Mouse (Mus musculus): Measurements from ENCODE around the gene Tspoap1. TPM values are rescaled to one million over a fixed set of nuclear protein-coding genes. Genes with fewer than 3 reads are reported as not detected.

The Tspoap1 gene
- total RNA-seq, 2 experiments from 2014 or later: 51.8 to 100 TPM

DNA sequence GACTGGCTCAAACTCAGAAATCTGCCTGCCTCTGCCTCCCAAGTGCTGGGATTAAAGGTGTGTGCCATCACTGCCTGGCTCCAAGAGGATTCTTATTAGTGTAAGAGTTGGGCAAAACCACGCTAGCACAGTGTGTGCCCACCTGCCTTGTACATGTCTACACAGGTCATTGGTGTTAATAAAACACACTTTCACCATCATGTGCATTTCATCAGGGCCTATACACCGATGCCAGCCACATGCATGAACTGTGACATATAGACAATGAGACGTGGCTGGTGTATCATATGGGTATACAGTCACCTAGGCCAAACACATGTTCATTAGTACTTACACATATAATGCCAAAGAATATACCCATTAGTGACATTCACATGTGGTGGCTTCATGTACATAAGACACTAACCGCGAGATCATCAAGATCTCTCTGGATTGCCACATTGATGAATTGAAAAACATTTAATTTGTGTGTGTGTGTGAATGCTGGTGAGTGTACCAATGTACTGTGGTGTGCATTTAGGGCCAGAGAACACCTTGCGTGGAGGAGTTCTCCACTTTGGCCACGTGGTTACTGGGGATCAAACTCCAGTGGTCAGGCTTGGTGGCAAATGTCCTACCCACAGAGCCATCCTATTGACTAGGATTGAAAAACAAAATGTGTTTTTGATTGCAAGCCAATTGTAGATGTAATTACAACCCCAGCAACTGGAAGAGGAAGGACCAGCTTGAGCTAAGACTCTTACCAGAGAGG, 2.0 kb upstream of the Tspoap1 start:
- ATAC-seq (replicated peaks; ENCODE audit: poor library complexity, severe bottlenecking): no peak

DNA sequence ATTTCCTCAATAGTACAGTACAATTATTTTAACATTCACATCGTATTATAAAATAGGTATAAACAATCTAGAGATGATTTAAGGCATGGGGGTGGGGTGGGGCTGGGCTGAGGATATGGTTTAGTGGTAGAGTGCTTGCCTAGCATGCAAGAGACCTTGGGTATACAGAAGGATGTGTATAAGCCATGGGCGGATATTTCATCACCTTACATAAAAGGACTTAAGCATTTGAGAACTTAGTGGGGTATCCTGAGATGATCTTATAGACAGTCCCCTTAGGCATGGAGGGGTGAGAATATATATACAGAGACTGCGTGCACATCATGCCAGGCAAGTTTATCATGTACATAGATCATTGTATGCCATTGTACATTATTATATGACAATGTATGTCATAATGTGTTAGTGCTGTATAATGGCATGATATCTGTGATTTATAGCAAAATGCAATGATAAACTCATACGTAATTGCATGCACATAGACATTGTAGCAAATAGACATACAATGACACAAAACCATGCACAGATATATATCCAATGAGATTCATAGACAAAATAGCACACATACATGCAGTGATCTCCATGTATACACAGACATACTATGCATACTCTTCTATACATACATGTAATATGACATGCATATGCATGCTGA, 1.3 kb upstream of the Tspoap1 start:
- 0 out of 2 replicates have a peak, but pooled peaks have one; percentile 3 for ATAC-seq (replicated peaks; ENCODE audit: poor library complexity, severe bottlenecking)

DNA sequence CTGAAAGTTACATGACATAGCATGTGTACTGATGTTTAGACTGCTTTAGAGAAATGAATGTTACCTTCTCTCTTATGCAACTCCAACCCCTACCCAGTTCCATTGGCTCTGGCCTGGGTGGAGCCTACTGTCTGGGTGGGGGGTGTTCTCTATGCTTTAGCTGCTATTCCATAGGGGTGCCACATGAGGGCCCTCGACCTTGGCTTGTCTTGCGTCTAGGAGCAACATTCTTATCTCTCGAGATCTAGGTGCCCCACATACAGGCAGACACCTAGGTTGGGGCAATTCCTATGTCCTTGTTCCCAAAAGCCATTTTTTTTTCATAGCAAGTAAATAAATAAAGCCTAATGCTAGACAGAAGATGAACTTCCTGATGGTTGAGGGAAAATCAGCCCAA, 734 bp upstream of the Tspoap1 start:
- ATAC-seq (replicated peaks; ENCODE audit: poor library complexity, severe bottlenecking): peak; percentile 33

DNA sequence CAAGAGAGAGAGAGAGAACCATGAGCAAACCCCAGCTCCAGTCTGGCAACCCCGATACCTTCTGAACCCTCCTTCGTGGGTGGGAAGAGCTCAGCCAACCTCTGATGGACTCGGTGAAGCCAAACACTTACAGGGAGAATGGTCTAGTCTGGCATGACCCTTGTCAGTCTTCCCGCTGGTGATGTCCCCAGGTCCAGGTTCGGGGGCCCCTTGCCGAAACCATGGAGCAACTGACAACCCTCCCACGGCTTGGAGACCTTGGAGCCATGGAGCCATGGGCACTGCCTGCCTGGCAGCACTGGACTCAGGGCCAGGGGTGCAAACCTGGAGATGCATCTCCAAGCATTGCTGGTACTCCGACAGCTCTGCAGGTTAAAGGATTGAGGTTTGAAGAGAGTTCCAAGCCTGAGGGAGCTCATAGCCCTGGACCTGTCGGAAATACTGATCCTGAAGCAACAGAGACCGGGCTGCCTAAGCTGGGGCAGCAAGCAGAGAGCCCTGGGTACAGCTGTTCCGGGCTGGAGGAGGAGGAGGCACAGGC, 910 bp downstream of the Tspoap1 start:
- ATAC-seq (replicated peaks; ENCODE audit: poor library complexity, severe bottlenecking): no peak

DNA sequence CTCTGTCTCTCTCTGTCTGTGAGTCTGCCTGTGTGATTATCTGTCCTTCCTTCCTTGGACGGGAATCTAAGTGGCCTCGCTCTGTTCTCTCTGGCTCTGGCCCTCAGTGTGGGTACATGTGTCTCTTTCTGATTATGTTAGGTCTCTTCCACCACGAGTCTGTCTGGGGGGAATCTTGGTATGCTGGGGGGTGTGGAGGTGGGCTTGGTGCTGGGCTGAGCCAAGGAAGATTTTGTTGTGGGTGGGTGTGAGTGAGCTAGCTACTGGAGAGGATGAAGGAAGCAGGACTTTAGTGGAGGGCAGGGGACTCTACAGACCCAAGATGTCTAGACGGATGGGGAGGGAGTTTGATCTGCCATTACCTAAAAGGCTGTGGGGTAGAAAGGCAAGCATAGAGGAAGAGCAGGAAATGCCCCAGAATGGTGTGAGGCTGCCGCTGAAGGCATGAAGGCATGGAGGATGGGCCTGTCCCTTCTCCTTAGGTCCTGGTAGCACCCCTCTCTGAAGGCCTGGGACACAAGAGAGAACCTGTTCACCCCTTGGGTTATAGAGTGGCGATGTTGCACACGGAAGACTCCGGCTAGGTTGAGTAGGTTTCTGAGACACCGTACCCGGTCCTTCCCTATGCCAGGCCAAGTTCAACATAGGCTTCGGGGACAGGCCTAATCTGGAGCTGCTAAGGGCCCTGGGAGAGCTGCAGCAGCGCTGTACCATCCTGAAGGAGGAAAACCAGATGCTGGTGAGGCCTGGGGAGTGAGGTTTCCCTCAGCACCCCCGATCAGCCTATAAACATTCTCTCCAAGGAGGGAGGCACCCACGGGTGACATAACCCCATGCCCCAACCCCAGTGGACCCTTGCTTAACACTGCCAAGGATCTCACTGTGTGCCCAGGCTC, 1.7 kb downstream of the Tspoap1 start:
- no peak for ATAC-seq (replicated peaks; ENCODE audit: poor library complexity, severe bottlenecking)

DNA sequence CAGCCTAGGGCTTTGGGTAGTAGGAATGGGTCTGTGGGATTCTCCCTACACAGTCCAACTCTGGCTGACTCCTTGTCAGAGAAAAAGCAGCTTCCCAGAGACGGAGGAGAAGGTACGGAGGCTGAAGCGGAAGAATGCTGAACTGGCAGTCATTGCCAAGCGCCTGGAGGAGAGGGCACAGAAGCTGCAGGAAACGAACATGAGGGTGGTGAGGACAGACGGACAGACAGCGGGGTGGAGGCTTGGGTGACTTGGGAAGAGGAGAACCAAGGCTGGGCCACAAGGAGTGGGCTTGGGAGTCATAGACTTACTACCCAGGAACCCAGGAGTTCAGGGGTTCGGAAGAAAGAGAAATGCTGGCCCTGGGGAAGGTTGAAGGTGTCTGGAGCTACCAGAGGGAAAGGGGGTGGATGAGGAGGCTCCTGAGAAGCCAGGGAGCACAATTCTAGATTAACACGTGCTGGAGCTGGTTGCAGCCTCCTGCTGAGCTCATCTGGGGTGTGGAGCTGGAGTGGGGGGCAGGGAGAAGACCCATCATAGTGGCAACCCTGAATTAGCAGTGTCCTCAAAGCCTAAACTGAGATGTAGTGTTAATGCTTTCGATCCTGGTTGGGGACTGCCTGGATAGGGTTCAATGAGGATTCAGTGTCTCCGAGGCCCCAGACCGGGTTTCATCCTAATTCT, 2.5 kb downstream of the Tspoap1 start:
- no peak for ATAC-seq (replicated peaks; ENCODE audit: poor library complexity, severe bottlenecking)

DNA sequence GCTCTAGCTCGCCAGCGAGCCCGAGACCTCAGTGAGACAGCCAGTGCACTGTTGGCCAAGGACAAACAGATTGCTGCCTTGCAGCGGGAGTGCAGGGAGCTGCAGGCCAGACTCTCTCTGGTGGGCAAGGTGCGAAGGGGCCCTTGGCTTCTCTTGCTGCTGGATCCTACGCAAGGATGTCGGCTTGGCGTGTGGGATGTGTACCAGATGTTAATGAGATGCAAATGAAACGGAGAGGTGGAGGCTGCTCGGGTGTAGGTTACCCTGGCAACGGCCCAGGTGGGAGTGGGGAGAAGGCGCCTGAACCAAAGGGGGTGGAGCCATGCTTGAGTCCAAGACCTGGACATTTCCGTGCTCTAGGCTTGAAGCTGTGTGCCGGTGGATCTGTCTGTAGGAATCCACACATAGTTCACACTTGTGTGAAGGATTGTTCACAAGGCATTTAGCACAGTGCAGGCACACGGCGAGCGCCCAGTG, 3.2 kb downstream of the Tspoap1 start:
- no peak for ATAC-seq (replicated peaks; ENCODE audit: poor library complexity, severe bottlenecking)

DNA sequence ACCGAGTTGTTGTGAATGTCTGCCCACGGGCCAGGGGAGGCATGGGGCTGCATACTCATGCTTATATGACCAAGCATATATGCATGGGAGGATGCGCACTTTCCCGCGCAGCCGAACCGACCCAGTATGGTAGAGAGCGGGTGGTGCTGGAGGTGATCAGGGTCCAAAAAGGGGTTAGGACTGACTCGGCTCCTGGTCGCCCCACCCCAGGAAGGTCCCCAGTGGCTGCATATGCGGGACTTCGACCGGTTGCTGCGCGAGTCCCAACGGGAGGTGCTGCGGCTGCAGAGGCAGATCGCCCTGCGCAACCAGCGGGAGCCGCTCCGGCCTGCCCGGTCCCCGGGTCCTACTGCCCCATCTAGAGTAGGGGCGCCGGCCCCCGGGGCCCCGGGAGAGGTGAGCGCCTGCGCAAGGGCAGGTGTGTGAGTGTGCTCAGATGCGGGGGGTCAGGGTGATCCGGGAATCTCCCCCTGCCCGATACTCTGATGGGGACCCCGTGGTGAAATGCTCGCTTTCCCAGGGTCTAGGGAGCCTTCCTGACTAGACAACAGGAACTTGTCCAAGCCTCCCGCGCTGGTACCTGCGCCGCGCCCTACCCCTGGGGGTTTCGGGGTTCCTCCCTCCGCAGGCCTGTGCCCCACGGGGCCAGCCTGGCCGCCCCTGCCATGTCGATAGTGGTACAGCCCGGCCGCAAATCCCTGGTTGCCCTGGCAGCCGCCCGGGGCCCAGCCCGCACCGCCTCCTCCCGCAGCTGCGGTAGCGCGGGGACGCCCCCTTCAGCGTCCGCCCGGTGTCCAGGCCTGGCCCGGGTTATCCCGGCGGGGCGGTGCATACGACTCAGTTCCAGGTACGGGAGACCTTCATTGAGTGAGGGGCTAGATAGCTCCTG, 3.9 kb downstream of the Tspoap1 start:
- peak; percentile 13 for ATAC-seq (replicated peaks; ENCODE audit: poor library complexity, severe bottlenecking)

DNA sequence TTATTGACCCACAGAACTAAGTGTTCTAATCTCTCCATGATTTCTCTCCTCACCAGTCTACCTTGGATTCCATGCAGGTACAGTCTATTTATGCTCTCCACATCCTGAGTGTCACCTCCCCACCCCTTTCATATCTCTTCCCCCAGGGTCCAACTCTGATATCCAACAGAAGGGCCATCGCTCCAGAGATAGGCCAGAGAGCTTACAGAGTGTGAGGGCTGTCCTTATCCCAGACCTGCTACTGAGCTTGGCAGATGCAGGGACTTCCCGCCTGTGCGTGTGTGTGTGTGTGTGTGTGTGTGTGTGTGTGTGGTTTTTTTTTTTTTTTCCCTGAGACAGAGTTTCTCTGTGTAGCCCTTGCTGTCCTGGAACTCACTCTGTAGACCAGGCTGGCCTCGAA, 8.4 kb downstream of the Tspoap1 start:
- ATAC-seq (replicated peaks; ENCODE audit: poor library complexity, severe bottlenecking): no peak

DNA sequence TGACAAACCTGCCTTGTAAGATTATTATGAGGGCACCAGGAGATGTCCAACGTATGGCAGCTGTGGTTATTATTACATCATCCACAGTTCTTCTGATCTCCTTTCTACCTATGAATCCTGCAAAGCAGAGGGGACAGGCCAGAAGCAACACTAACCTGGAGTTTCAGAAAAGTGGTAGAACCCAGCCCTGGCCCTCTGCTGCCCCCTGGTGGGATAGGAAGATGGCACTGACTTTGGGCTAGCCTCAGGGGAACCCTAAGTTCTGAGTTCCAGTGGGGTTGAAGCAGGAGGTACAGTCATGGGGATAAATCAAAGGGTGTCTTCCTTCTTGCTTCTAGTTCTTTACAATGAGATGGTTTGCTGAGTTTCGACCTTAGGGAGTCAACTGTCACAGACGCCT, 10.6 kb downstream of the Tspoap1 start:
- peak; percentile 74 for ATAC-seq (replicated peaks; ENCODE audit: poor library complexity, severe bottlenecking)

DNA sequence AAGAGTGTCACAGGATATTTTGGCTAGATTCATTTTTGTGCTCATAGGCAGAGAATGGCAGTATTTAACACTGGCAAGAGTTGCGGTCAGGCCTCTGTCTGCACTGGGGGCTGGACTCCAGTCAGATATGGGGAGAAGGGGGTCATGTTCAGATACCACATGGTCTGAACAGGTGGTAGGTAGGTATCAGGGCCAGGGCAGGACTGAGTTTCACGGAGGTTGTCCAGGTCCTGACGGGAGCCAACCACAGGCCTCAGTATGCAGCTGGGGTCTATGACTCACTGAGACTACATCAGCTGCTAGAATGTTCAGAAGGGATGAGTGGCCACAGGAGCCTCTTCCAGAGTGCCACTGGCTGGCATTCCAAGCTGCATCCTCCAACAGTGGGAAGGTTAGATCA, 12.0 kb downstream of the Tspoap1 start:
- no peak for ATAC-seq (replicated peaks; ENCODE audit: poor library complexity, severe bottlenecking)

DNA sequence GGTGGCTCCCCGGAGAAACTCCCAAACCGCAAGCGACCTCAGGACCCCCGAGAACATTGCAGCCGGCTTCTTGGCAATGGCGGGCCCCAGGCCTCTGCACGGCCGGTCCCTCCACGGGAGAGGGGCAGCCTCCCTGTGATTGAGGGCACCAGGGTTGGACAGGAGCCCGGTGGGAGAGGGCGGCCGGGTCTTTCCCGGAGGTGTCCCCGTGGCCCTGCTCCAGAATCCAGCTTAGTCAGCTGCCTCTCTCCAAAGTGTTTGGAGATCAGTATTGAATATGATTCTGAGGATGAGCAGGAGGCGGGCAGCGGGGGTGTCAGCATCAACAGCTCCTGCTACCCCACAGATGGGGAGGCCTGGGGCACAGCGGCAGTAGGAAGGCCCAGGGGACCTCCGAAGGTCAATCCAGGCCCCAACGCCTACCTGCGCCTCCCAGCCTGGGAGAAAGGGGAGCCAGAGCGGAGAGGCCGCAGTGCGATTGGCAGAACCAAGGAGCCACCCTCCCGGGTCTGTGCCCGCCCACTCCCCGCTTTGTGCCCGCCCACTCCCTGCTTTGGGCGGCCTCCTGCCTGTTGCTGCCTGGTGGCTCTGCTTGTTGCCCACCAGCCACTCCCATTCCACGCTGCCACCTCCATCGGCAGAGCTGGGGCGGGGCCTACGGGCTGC, 17.9 kb downstream of the Tspoap1 start:
- peak; percentile 66 for ATAC-seq (replicated peaks; ENCODE audit: poor library complexity, severe bottlenecking)

DNA sequence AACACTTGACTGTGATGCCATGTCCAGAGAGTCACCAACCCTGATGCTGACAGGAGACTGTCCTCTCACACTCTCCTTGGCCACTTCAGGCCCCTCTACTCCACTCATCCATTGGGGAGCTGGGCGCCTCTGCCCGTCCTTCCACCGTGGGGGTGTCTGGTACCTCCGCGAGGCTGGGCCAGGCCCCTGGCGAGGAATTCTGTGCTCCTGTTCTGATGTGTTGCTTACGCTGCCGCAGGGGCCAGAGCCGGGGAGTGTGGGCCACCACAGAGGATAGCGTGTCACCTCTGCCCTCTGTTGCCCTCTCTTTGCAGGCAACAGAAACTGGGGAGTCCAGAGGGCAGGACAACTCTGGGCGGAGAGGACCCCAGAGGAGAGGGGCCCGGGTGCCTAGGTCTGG, 18.6 kb downstream of the Tspoap1 start:
- peak; percentile 2; the same call in 1 of the 2 replicates for ATAC-seq (replicated peaks; ENCODE audit: poor library complexity, severe bottlenecking)

DNA sequence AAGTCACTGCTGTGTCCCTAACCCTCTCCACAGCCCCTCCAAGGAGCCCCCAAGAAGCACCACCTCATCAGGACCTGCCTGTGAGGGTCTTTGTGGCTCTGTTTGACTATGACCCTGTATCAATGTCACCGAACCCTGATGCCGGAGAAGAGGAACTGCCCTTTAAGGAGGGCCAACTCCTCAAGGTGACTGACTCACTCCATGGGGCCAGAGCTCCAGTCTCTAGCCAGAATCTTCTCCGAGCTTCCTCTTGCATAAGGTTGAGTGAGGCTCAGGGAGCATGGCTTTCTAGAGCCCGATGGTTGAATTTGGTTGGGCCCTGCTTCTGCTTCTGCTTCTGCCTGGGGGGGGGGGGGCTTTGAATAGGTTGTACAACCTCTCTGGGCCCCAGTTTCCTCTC, 19.1 kb downstream of the Tspoap1 start:
- peak; percentile 76 for ATAC-seq (replicated peaks; ENCODE audit: poor library complexity, severe bottlenecking)

DNA sequence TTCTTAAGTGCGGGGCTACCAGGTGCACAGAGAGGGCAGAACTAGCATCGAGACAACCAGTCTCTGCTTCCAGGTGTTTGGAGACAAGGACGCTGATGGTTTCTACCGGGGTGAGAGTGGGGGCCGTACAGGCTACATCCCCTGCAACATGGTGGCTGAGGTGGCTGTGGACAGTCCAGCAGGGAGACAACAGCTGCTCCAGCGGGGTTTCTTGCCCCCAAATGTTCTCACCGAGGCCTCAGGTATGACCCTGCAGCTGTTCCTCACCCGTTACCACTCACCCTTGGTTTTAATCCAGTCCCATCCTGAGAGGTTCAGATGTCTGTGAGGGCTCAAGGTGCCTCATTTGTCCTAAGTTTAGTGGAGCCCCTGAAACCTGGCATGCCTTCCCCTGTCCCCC, 19.8 kb downstream of the Tspoap1 start:
- no peak for ATAC-seq (replicated peaks; ENCODE audit: poor library complexity, severe bottlenecking)

DNA sequence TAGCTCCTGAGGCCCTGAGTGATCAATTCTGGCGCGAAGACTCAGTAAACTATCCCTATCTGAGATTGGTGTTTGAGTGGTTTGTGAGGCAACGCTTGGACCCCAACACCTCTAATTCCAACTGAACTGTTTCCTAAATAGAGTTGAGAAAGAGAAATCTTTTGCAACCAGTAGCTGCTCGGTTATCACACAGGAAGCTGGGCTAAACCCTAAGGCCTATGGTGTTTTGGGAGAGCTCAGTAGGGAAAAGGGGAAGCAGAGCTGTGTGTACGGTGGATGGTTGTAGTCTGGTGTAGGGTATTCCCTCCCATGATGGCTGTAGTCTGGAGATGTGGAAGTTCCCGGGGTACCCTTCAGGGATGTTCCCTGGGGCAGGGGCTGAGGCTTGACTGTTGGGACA, 29.7 kb downstream of the Tspoap1 start:
- peak; percentile 57 for ATAC-seq (replicated peaks; ENCODE audit: poor library complexity, severe bottlenecking)

DNA sequence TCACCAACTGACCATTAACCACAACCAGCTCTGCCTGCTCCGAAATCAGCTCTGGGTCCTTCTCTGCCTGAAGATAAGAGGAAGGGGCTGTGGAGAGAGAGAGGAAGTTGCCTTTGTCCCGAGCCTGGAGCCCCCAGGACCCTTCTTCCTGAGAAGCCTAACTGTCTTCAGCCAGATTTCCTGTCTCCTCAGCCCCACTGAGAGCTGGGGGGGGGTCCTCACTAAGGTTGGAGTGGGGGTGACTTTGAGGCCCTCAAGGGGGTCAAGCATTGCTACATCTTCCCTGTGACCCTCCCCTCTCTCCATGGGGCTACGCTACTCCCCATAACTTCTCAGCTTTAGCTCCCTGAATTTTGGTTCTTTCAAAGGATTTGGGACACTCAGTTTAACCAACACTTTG, 33.1 kb downstream of the Tspoap1 start, which contains the start of gene Mpo:
Gene Mpo (plus strand): TSS at position 122 of the 400 bp plus-strand sequence.
- ATAC-seq (replicated peaks; ENCODE audit: poor library complexity, severe bottlenecking): peak; percentile 55

DNA sequence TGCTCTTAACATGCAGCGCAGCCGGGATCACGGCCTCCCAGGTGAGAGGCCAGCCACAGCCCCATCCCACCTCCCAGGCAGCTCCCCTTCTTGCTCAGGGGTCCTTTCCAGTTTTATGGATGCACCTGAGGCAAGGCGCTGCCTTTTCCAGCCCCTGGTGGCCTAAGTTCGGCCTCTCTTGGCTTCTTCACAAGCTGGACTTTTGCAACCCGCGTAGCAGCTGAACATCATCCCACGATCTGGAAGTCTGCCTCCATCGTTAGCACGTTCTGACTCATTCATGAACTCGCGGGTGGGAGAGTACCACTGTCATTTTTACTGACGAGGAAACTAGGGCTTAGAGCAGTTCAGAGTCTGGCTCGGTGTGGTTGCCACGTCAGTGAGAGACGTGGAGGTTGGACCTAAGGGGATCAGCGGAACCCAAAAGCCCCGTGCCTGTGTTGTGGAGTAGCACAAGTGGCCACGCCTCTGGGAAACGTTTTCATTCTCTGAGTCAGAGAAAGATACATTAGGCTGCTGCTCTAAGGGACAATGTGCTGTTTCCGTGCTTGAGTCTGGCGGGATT, 41.5 kb downstream of the Tspoap1 start:
- no peak for ATAC-seq (replicated peaks; ENCODE audit: poor library complexity, severe bottlenecking)
